18 mouse cellular contexts compared by ENCODE assay signal in genomic region chr11:80967544-80967943, GRCm38 (mm10).
DNase-seq lines count a peak whose midpoint lies in the region; ATAC-seq and TF ChIP-seq lines count a peak whose summit lies in the region.
"Had no signal": no experiment of that assay in that cellular context is flagged by ENCODE, and none has a peak within 500 bp of the region (broad histone marks: within the 10 kb centered on the region; RNA-seq: fewer than 3 reads in every experiment).

No protein-coding gene starts in this region.

- ATAC-seq in intestine, embryonic 16.5 days, result peak; percentile 31; the same call in 1 of the 2 replicates
- no peak for ATAC-seq in midbrain, embryonic 16.5 days
- ATAC-seq: midbrain, embryonic 13.5 days had no signal

- no peaks in the 10 kb centered on the region for H3K27me3 ChIP-seq in testis, adult 2 months (ENCODE audit: control insufficient read depth, insufficient read depth, low read length)
- H3K27me3 ChIP-seq in intestine, embryonic 16.5 days (replicated peaks; ENCODE audit: control insufficient read depth, insufficient read depth, low read length), result no peaks in the 10 kb centered on the region
- H3K27me3 ChIP-seq in midbrain, embryonic 16.5 days (ENCODE audit: control insufficient read depth, insufficient read depth, low read depth, low read length), result no peaks in the 10 kb centered on the region
- H3K27me3 ChIP-seq: embryonic facial prominence, embryonic 12.5 days; midbrain, embryonic 13.5 days had no signal

- H3K4me3 ChIP-seq in testis, adult 2 months (ENCODE audit: control insufficient read depth, low read depth, low read length), result peak overlapping the region; percentile 24
- H3K4me3 ChIP-seq in intestine, embryonic 16.5 days (ENCODE audit: low read length), result no peak overlapping the region
- H3K4me3 ChIP-seq in midbrain, embryonic 16.5 days (ENCODE audit: low read depth, low read length), result no peak overlapping the region
- H3K4me3 ChIP-seq: embryonic facial prominence, embryonic 12.5 days; heart, embryonic 13.5 days; hindbrain, embryonic 10.5 days; limb, embryonic 15.5 days; midbrain, embryonic 13.5 days had no signal

- no peak for DNase-seq in testis, postnatal 10 days (ENCODE audit: low spot score)
- DNase-seq in ZHBTc4 (ENCODE audit: low read depth, low spot score), result peak; percentile 85
- no peak for DNase-seq in heart, postnatal 10 days
- DNase-seq in kidney, adult 11 months, result no peak
- DNase-seq: adrenal gland, postnatal 14 days; cerebellum, postnatal 25 days; kidney, adult 18-20 months; kidney, postnatal 14 days; right cerebral cortex, adult 18-20 months; spleen, adult 18-20 months had no signal

- intact Hi-C loops in heart, postnatal 10 days (cut with DNase I), result no loop called here

- H3K27ac ChIP-seq in testis, adult 2 months (ENCODE audit: control insufficient read depth, insufficient read depth, low read depth, low read length), result peak overlapping the region; percentile 58
- no peak overlapping the region for H3K27ac ChIP-seq in intestine, embryonic 16.5 days (ENCODE audit: low read length)
- no peak overlapping the region for H3K27ac ChIP-seq in midbrain, embryonic 16.5 days (ENCODE audit: low read length)
- H3K27ac ChIP-seq: embryonic facial prominence, embryonic 12.5 days; heart, embryonic 13.5 days; hindbrain, embryonic 10.5 days; limb, embryonic 15.5 days; midbrain, embryonic 13.5 days had no signal

- no peak overlapping the region for H3K9ac ChIP-seq in intestine, embryonic 16.5 days (ENCODE audit: low read depth, low read length)
- H3K9ac ChIP-seq in midbrain, embryonic 16.5 days (ENCODE audit: low read depth, low read length), result no peak overlapping the region
- H3K9ac ChIP-seq: embryonic facial prominence, embryonic 12.5 days; heart, embryonic 13.5 days; limb, embryonic 15.5 days; midbrain, embryonic 13.5 days had no signal

- no peak overlapping the region for H3K4me2 ChIP-seq in intestine, embryonic 16.5 days (ENCODE audit: low read depth, low read length)
- H3K4me2 ChIP-seq in midbrain, embryonic 16.5 days (ENCODE audit: low read length), result no peak overlapping the region
- H3K4me2 ChIP-seq: embryonic facial prominence, embryonic 12.5 days; heart, embryonic 13.5 days; limb, embryonic 15.5 days; midbrain, embryonic 13.5 days had no signal

- peak; percentile 41; the same call in 1 of the 2 replicates for TF ChIP-seq POLR2A in testis, adult 2 months (IDR thresholded peaks at IDR 0.05; ENCODE audit: control insufficient read depth, low read depth, low read length)

- no peak for TF ChIP-seq CTCF in testis, adult 2 months (IDR thresholded peaks at IDR 0.05; ENCODE audit: control insufficient read depth, insufficient read depth, insufficient replicate concordance, low read depth, low read length)

- H3K36me3 ChIP-seq in testis, adult 2 months (ENCODE audit: control insufficient read depth, insufficient read depth, low read length), result no peaks in the 10 kb centered on the region
- H3K36me3 ChIP-seq in intestine, embryonic 16.5 days (ENCODE audit: control insufficient read depth, insufficient read depth, low read length), result no peaks in the 10 kb centered on the region
- no peaks in the 10 kb centered on the region for H3K36me3 ChIP-seq in midbrain, embryonic 16.5 days (ENCODE audit: control insufficient read depth, insufficient read depth, low read length)
- H3K36me3 ChIP-seq: embryonic facial prominence, embryonic 12.5 days; heart, embryonic 13.5 days; hindbrain, embryonic 10.5 days; limb, embryonic 15.5 days; midbrain, embryonic 13.5 days had no signal

- H3K4me1 ChIP-seq in testis, adult 2 months (ENCODE audit: control insufficient read depth, insufficient read depth, low read length), result peaks cover 2% of the 10 kb centered on the region; the same call in 1 of the 2 replicates
- no peaks in the 10 kb centered on the region for H3K4me1 ChIP-seq in intestine, embryonic 16.5 days (ENCODE audit: control insufficient read depth, insufficient read depth, low read length)
- H3K4me1 ChIP-seq in midbrain, embryonic 16.5 days (ENCODE audit: control insufficient read depth, insufficient read depth, low read length), result no peaks in the 10 kb centered on the region
- H3K4me1 ChIP-seq: embryonic facial prominence, embryonic 12.5 days; heart, embryonic 13.5 days; limb, embryonic 15.5 days; midbrain, embryonic 13.5 days had no signal

- no peaks in the 10 kb centered on the region for H3K9me3 ChIP-seq in intestine, embryonic 16.5 days (ENCODE audit: control insufficient read depth, low read length)
- no peaks in the 10 kb centered on the region for H3K9me3 ChIP-seq in midbrain, embryonic 16.5 days (replicated peaks; ENCODE audit: control insufficient read depth, low read length, poor library complexity, severe bottlenecking)
- H3K9me3 ChIP-seq: embryonic facial prominence, embryonic 12.5 days; heart, embryonic 13.5 days; hindbrain, embryonic 10.5 days; limb, embryonic 15.5 days; midbrain, embryonic 13.5 days had no signal

- 48% methylated on average over 5 of the region's 5 CpGs for WGBS in intestine, embryonic 16.5 days
- 62% methylated on average over 5 of the region's 5 CpGs for WGBS in midbrain, embryonic 16.5 days
